Mouse (Mus musculus): ENCODE data around the gene Map4k2.
A peak's percentile ranks its signal among the peaks of the same experiment; 100 is the strongest.

Map4k2 gene

GRCm38 (mm10) chr19:6377327-6378040, 36.5 kb downstream of the Map4k2 start:
- DNase-seq (ENCODE audit: low read depth, low spot score): peak; percentile 53

GRCm38 (mm10) chr19:6380411-6381166, 39.7 kb downstream of the Map4k2 start:
- DNase-seq (ENCODE audit: low read depth, low spot score): no peak

GRCm38 (mm10) chr19:6381238-6381637, 40.3 kb downstream of the Map4k2 start:
- no peak for DNase-seq (ENCODE audit: low read depth, low spot score)

- DNase-seq (ENCODE audit: low read depth, low spot score): no peak
Measured at GRCm38 (mm10) chr19:6382323-6382924, 41.5 kb downstream of the Map4k2 start.

- DNase-seq (ENCODE audit: low read depth, low spot score): no peak
Measured at GRCm38 (mm10) chr19:6383470-6383869, 42.5 kb downstream of the Map4k2 start.

- no peak for DNase-seq (ENCODE audit: low read depth, low spot score)
Measured at GRCm38 (mm10) chr19:6384128-6384527, 43.2 kb downstream of the Map4k2 start, which contains the start of gene Pygm. Gene Pygm (plus strand): TSS chr19:6384399.

- DNase-seq (ENCODE audit: low read depth, low spot score): no peak
Measured at GRCm38 (mm10) chr19:6384954-6385353, 44.0 kb downstream of the Map4k2 start.

GRCm38 (mm10) chr19:6385419-6385818, 44.5 kb downstream of the Map4k2 start:
- DNase-seq (ENCODE audit: low read depth, low spot score): no peak

GRCm38 (mm10) chr19:6385821-6386220, 44.9 kb downstream of the Map4k2 start:
- no peak for DNase-seq (ENCODE audit: low read depth, low spot score)

- no peak for DNase-seq (ENCODE audit: low read depth, low spot score)
Measured at GRCm38 (mm10) chr19:6386234-6386633, 45.3 kb downstream of the Map4k2 start.

GRCm38 (mm10) chr19:6388006-6388405, 47.1 kb downstream of the Map4k2 start:
- DNase-seq (ENCODE audit: low read depth, low spot score): no peak

- peak; percentile 88 for DNase-seq (ENCODE audit: low read depth, low spot score)
Measured at GRCm38 (mm10) chr19:6389803-6390202, 48.9 kb downstream of the Map4k2 start.

- no peak for DNase-seq (ENCODE audit: low read depth, low spot score)
Measured at GRCm38 (mm10) chr19:6390251-6390650, 49.3 kb downstream of the Map4k2 start.

- peak; percentile 79 for DNase-seq (ENCODE audit: low read depth, low spot score)
Measured at GRCm38 (mm10) chr19:6392743-6393393, 51.9 kb downstream of the Map4k2 start.

GRCm38 (mm10) chr19:6393637-6394036, 52.7 kb downstream of the Map4k2 start:
- DNase-seq (ENCODE audit: low read depth, low spot score): no peak

- DNase-seq (ENCODE audit: low read depth, low spot score): no peak
Measured at GRCm38 (mm10) chr19:6396237-6396636, 55.3 kb downstream of the Map4k2 start.

- no peak for DNase-seq (ENCODE audit: low read depth, low spot score)
Measured at GRCm38 (mm10) chr19:6397582-6398249, 56.8 kb downstream of the Map4k2 start.

- peak; percentile 65 for DNase-seq (ENCODE audit: low read depth, low spot score)
Measured at GRCm38 (mm10) chr19:6398447-6399284, 57.7 kb downstream of the Map4k2 start.

GRCm38 (mm10) chr19:6399285-6400095, 58.6 kb downstream of the Map4k2 start, which contains the start of gene Rasgrp2:
Gene Rasgrp2 (plus strand): TSS chr19:6399340.
- DNase-seq (ENCODE audit: low read depth, low spot score): no peak

Data from ZHBTc4 (cell line).